Mouse (Mus musculus) cerebellum, postnatal 10 days (tissue): ENCODE data around the gene Ano1.

Source experiments
- DNase-seq, 2 experiments: peaks; one replicate each; pipeline ENCODE4 v3.0.0; 2021; ENCODE audit warnings: mixed read lengths in 2 of 2

Gene Ano1

DNA sequence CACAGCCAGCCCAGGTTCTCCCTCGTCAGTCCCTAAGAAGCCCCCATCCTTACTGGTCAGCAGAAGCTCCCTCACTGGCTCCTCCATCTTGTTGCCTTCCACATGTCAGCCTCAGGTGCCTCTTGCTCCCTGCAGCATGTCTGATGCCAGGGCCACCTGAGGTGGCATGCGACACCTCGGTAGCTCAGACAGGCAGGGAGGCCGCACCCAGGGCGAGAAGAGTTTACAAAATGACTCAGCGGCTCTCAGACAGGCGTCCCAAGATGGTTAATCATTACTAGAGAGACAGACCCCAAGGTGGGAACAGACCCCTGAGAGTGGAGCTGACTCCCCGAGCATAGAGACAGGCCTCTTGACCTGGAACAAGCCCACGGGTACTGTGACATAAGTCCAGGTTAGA, at the start of gene Ano1:
Gene Ano1, minus strand, starts transcription at position 142 of the 400 bp plus-strand sequence.
- no peak for DNase-seq

DNA sequence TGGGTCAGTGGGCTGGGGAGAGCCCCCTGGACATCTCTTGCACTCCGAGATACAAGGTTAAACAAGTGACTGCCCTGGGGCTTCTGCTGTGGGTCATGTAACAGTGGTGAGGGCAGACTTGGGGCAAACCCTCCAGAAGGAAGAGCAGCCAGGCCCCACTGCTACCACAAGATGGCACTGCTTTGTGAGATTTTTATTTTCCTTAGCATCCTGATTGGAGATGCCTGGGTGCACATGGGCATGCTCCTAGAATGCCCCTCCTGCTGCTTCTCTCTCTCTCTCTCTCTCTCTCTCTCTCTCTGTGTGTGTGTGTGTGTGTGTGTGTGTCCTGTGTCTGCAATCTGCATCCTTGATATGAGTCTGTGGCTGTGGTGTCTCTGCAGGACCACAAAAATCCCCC, 46.7 kb upstream of the Ano1 start:
- DNase-seq: peak; percentile 66 to 70

DNA sequence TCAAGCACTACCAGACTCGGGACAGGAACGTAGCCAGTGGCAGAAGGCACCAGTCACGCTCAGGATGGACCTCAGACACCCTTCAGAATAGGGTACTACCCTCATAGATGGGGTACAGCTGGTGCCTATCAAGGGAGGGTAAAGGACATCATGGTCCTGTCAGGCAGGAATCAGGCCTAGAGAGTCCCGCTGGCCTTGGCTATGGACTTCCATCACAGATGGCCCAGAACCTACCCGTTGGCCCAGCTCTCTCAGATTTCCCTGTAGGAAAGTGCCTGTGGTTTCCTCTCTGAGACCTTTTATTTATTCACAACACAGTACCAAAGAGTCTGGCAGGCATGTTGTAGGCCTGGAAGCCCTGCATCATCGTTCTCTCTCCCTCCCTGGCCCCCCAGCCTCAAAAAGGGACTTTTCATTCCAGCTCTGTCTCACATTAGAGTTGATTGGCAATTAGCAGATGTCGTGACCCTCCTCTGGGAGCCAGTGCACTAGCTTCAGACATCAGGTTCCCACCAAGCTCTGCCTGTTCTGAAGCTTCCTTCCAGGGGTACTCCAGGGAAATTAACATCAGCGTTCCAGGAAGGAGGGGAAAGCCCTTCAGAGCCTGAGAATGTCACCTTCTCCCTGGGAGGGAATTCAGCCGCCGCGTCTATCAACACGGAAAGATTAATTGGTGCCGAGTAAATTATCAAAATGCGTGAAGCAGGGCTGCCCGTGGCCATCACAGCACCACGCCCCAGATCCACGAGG, 45.4 kb upstream of the Ano1 start:
- peak; percentile 65 to 68 for DNase-seq

DNA sequence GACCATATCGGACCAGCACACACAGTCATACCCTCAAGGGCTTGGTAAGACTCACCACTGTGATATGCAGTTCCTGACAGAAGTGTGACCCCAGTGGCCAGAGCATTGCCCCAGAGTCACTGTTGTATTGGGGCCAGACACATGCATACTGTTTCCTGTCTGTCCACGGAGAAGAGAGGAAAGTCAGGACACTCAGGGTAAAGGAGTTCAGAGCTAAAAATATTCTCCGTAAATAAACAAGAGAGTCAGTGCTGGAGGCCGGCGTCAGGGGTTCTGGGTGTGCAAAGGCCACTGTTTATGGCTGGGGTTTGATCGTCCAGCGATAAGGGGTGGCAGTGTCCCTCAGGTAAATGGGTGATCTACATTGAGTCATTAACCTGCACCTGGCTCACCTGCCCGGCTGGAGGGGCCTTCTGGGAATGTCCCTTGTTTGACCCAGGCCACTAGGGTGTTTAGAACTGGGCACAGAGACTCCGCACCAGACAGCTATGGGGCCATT, 44.3 kb upstream of the Ano1 start:
- DNase-seq: no peak

DNA sequence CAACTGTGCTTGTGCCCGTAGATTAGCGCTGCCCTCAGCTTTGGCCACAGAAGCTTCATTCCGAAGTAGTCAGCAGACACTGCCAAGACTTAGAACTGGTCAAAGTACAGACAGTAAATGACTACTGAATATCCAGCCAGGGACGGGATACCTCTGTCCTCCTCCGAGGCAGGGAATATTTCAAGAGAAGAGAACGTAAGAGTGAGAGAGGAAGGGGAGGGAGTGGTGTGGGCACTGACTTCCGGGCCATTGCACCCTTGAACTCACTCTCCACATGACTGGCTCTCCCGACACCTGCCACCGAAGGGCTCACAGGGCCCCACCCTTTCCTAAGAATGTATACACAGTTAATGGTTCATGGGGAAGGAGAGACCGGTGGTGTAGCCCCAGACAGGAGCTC, 41.5 kb upstream of the Ano1 start:
- DNase-seq: no peak

DNA sequence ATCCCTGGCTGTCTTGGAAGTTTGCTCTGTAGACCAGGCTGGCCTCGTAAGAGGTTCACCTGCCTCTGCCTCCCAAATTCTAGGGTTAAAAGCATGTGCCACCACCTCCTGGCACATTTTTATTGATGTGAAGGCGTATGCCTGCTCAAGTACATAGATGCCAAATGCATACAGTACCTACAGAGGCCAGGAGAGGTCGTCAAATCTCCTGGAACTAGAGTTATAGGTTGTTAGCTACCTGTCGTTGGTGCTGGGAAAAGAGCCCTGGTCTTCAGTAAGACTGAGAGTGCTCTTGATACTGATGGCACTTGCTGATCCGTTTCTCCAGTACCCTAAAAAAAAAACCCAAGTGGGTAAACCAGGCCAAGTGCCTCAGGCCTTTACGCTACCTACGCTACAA, 39.7 kb upstream of the Ano1 start:
- DNase-seq: no peak

DNA sequence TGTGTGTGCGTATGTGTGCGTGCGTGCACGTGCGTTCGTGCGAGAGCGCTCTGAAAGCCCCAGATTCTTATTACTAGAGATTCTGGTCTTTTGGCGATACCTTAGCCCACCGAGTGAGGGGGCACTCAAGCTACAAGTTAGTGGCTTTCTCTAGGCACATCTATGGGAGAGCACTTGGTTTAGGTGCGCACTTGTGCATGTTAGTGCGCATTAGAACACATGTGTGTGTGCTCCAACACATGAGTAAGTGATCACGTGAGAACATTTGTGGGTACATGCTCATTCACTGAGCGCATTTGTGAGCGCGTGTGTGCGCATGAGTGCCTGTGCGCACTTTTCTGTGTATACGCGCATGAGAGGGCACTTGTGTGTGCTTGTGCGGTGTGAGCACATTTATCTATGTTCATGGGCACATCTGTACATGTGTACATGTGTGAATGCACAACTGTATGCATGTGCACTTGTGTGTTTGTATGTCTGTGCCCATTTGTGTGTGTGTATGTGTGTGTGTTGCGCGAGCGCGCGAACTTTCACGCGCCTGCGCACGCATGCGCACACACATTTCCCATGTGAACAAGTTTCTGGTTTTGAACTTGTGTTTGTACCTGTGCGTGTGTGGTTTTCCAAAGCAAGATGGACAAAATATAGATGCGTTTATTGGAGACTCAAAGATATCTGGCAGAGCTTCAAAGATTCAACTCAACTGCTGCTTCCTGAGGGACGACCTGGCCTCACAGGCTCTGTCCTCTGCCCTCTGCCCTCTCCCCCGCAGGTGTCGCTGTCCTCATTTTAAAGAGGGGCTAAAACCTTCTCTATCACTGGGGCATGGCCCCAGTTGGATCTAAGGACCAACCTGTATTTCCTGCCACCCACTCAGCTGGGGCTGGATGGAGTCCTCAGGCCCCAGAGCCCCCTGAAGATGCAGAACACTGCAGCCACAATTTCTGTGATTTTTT, 38.1 kb upstream of the Ano1 start:
- DNase-seq: peak in 1 of 2 experiments; percentile 33

DNA sequence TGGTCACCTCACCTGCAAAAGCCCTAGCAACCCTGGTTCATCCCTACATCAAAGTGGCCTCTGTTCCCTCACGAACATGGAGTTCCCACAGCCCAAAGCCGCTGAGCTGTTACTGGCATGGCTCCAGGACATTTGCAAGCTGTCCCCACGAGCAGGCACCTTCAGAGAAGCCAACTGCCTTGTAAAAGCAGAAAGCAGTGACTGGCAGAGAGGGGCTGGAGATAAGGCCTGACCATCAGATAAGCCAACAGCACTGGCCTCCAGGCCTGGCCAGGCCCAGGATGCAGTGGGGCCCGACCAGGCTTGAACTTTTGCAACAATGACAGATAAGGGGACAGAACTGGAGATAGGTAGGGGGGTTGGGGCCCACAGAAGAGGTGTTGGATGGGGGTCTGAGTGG, 36.9 kb upstream of the Ano1 start:
- peak; percentile 57 for DNase-seq

DNA sequence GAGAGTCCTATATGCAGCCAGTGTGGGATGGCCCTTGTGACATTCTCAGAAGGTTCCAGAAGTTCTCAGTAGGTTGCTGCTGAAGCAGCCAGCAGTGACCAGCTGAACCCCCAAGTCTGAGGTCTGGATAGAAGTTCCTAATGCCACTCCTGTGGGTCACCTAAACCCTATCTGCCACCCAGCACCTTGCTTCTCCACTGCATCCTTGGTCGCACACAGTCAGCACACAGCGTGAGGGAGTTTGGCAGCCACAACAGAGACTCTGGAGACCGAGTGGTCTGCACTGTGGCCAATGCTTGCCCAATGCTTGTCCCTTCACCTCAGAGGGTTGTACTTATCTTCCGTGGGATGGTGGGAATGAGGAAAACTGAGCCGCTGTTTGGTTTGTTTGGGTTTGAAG, 35.7 kb upstream of the Ano1 start:
- no peak for DNase-seq

DNA sequence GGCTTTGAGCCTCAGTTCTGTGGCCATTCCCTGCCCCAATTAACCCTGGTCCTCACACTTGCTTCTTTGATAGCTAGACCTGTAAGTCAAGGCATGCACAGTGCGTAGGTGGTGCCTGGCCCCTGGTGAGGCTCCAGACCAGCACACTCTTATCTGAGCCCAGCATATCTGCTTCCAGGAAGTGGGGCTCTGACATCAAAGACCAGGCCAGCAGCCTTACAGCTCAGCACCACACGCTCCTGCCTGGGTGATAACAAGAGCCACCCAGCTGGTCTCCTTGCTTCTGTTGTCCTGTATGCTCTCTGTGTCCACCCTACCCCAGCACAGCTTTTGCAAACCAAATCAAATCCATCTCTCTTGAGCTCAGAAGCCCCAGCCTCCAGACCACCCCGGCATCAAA, 34.8 kb upstream of the Ano1 start:
- no peak for DNase-seq

DNA sequence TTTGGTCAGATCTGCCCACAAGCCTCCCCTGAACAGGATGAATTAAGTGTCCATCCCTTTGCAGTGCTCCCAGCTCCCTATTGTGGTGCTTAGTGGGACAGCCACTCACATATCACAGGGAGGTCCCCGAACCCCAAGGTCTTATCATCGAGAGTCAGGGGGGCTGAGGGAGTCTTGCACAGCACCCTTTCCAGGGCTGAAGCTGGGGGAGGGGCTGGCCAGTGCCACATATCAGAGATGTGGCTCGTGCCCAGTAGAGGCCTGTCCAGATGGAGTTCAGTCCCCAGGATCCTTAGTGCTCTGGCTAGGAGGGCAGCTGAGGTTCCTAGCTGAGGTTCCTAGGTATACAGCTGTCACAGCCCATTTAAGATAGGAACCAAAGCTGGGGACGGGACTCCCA, 32.4 kb upstream of the Ano1 start:
- no peak for DNase-seq

DNA sequence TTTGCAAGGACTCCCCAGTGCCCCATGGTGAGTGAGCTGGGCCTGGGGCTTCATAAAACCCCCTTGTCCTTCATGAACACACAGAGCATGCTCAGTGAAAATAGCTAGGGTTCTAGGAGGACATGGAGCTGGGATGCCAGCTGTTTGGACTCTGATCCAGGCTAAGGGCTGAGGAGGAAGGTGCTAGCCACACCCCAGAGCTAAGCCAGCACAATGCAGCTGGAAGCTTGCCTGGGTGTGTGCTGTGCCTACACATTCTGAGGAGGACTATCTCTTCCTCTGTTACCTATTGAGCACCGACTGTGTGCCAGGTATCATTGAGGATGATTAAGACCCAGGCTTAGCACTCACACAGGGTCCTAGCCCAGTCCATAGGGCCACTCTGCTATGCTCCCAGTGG, 30.6 kb upstream of the Ano1 start:
- no peak for DNase-seq

DNA sequence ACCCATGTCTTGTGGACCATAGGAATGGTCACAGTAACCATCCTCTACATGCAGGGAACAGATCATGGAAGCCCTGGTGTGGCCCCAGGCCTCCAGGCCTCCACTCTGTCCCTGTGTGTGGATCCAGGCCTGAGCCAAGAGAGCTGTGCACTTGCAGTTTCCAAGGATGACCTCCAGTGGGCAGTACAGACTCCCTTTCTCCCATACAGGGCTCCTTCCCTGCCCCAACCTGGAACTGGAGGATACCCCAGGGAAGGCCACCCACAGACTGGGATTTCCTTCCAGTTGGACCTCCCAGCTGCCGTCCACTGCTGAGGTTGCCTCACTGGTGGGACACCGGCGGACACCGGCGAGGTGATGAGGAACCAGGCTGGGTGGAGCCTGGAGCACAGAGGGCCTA, 29.6 kb upstream of the Ano1 start:
- DNase-seq: peak; percentile 51 to 63

DNA sequence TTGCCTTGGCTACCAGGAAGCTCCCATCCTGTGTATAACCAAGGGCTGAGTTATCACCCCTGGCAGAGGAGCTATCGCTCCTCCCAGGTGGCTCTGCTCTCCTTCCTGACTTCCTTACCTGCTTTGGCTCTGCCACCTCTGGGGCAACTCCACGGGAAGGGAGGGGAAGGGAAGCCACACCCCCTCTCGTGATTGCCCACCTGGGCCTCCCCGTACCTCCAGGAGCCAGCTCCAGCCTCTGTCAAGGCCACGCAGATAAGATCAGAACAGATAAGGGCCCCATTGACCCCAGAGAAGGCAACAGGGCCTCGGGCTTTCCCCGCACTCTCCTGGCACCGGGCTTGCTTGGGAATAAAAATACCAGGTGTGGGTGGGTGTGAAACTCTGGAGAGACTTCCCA, 28.4 kb upstream of the Ano1 start:
- no peak for DNase-seq

DNA sequence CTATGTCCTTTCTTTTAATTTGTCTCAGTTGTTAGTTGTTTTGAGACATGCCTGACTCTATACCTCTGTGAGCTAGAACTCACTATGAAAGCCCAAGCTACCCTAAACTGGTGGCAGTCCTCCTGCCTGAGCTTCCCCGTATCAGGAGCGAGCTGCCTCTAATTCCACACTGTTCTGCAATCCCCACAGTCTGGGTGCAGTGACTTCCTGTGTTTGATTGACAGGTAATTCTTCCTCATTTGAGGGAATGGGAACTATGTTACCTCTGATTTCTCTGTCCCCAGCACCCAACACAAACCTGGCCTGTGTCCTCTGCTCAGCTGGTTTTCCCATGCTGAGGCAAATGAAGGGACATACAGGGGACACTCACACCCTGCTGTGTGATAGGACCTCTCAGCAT, 27.9 kb upstream of the Ano1 start:
- DNase-seq: no peak

DNA sequence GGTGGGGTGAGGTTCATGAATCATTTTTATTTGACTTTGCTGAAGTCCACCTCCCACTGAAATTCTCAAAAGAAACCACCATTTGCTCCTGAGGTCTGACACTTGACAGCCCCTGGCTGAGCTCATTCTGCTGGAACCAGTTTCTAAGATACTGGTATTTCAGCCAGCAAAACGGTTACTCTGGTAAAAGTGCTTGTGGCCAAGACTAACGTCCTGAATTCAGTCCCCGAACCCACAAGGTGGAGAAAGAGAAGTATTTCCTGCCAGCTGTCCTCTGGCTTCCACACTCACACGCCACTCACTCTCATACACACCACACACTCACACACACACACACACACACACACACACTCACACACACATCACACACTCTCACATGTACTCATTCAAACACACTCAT, 26.0 kb upstream of the Ano1 start:
- no peak for DNase-seq

DNA sequence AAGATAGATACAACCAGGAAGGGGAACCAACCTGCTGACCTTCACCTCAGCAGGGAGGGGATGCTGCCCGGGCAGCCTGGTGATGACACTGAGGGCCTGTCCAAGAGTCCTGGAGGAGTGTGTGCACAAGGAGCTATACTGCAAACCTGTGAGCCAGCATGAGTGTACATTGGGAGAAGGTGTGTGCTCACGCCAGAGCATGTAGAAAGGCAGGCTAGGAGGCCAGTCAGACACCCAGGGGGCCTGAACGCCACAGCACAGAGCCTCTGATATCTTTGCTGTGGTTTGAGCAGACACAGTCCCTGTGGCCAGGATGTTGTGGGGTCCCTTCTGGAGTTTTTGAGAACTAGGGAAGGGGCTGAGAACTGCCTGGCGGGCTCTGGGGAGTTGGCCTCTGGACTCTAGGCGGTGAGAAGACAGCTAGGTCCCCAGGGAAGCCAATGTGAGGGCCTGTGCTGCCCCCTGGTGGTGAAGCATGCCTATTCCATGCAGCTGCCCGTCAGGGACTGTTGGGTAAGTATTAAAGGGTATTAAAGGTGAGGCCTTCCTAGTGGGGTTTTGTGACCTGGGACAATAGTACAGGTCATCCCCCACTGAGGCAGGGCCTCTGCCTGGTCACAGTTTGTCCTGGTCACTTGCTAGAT, 24.2 kb upstream of the Ano1 start:
- peak; percentile 92 to 96 for DNase-seq

DNA sequence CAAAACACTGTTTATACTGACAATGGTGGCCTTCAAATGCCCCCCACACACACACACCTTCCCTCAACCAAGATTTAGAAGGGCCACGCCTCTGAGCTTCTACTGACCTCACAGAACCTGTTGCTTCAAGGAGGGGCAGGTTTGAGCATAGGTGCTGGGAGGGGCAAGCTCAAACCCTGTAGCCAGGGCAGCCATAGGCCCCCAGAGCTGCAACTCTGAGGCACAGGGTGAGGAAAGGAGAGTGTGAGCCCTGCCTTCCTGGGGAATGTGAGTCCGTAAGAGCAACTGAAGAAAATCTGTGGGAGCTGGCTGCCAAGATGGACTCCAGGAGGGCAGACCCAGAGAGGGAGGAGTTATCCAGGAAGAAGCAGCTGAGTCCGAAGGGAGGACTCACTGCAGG, 23.4 kb upstream of the Ano1 start:
- DNase-seq: no peak

DNA sequence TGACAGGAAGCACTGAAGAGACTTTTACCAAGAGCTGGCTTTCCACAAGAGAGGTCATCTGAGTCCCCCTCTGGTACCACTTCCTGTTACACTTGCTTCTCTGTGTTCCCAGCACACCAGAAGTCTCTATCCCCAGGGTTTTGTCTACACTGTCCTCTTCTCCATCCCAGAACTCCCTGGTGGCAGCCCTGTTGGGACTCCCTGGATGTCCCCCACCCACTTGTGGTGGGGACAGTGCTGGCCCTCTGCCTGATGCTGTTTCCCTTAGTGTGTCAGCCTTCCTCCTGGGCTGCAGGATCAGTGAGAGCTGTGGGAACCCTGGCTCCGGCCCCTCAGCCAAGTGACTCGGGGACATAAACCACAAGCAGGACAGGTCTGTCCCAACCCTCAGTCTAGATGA, 22.5 kb upstream of the Ano1 start:
- DNase-seq: no peak

DNA sequence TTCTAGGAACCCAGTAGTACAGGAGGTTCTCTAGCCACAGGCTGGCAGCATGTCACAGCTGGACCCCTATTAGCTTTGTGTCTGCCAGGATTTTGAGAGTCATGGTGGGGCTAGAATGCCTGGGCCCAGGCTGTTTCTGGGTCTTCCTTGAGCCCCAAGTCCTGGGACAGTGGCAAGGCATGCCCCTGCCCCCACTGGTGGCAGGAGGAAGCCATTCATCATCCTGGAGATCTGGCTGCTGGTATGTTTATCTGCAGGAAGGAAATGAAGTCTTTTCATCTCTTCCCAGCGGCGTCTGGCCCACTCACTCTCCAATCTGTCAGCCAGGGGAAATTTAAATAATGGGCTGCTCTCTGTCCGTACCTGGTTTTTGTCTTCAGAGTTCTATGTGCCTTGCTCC, 18.3 kb upstream of the Ano1 start:
- DNase-seq: no peak

DNA sequence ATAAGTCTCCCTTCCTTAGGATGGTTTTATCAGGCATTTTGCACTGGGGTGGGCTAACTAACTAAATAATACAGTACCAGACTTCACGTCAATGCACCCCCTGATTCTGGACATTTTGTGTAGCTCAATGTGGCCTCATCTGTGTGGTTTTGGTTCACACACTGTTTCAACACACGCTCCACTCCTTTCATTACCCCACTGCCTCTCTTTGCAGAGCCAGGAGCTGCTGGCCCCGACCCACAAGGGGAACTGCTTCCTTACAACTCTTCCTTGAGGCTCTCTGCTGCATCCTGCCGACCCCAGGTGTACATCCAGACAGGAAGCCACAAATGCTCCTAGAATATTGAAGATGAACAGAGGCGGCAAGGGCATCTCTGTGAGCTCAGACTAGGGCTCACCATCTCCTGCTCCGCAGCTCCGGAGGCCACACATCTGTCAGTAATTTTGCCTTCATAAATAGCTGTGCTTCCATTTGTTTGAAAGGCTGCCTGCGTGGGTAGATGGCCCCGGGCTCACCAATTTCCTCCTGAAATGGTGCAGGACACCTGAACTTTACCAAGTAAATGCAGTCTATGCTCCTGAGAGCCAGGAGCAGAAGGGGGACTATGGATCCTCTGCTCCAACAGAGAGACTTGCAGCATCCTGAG, 17.8 kb upstream of the Ano1 start:
- DNase-seq: no peak

DNA sequence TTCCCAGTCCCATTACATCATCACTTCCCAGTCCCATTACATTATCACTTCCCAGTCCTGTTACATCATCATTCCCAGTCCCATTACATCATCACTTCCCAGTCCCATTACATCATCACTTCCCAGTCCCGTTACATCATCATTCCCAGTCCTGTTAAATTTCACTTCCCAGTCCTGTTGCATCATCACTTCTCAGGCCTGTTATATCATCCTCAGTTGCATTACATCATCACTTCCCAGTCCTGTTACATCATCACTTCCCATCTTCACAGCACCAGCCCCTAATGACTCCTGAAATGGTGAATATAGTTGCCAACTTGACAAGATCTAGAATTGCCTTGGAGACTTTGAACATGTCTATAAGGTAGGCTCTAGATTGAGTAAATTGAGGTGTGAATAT, 17.1 kb upstream of the Ano1 start:
- no peak for DNase-seq
